Mouse (Mus musculus): ENCODE data around the gene Tgds. TPM values are rescaled to one million over a fixed set of nuclear protein-coding genes. Genes with fewer than 3 reads are reported as not detected.
"Not testable (repeated sequence)": the region's sequence is repeated elsewhere in the genome, so short reads cannot be mapped to it uniquely, and the experiment has no call there.

Gene Tgds
- total RNA-seq (2015): 22.9 and 23.3 TPM in 2 replicates
- total RNA-seq (2017): 20.2 TPM in 2 replicates

DNA sequence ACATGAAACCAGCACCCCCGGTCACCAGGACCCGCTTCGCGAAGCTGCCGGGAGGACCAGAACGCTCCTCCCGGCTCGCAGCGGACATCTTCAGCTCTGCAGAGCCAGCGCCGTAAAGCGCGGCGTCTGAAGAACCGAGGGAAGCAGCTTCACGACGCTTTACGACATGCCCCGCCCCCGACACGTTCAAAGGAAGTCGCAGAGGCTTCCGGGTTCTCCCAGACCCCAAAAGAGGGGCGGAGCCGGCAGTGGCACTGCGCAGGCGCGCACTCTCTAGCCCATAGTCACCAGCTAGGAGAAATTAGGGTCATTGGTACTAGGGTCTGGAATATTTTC lies at the start of gene Tgds:
Tgds (minus strand) TSS at position 114 of the 336 bp plus-strand sequence.
- ATAC-seq (replicated peaks; ENCODE audit: poor library complexity): peak; percentile 82

DNA sequence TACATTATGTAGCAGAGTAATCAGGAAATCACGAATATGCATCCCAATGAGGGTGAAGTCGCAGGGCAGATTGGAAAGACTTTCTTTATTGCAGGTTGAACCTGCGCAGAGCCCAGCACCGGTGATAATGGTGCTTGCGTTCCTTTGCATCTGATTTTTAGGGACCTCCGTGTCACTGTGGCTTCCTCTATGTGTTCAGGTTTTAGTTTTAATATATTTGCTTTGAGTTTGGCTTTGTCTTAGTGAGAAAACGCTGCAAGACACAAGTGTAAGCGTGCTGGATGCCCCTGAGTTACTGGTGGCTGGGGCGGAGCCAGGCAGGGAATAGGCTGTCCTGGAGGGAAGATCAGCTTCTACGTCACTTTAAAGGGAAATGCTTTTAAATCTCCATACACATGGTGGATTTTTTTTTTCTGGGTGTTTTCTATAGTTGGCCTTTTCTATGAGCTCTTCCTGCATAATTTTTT lies 48.2 kb upstream of the Tgds start:
- peak; percentile 70 for ATAC-seq (replicated peaks; ENCODE audit: poor library complexity)

DNA sequence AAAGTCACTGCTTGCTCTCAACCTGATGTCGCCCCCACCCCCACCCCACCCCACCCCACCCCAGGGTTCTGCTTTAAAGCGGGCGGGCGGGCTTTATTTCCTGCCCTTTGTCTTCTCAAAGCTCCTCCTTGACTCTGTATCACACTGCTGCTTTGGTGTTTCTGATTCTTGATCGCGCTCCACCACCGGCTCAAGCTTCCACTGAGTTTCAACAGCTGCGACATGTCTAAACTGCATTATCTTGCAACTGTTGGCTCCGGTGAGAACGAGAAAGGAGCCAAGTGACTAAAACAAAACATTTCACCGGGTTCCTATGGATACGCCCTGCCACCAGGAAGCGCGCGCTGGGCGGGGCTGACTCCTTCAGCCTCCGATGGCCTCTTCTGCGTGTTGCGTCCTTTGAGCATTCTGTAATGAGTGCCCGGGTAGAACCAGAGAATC lies 47.6 kb upstream of the Tgds start:
- ATAC-seq (replicated peaks; ENCODE audit: poor library complexity): peak; percentile 93

DNA sequence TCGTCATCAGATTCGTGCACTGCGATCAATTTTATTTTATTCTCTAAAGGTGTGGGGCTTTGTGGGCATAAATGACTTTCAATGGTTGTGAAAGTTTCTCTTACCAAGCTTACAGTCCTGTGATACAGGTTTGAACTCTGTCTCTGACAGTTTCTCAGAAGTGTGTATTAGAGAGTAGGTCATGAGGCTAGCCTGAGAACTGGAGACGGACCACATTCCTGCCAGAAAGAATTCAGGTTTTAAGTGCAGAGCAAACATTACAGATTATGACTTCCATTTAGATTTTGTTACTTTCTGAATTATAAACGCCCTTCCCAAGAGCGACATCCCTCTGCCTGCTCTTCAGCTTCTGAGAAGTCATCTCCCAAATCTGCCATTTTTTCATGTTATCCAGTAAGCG lies 47.1 kb upstream of the Tgds start:
- ATAC-seq (replicated peaks; ENCODE audit: poor library complexity): no peak

DNA sequence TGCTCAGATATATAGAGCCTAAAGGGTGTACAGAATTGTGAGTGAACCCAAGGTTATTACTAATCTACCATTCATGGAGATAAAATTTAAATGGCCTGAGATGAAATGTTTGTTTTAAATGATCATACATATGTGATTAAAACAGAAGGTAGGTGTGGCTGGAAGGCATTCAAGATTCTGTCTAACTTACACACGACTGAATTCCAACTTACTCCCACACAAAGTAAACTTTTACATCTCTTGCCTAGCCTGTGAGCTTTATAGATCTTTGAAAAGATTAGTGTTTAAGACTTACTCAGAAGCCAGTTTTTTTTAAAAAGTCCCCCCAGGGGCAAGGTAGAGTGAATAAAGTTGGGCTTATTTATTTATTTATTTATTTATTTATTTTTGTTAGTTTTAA lies 46.7 kb upstream of the Tgds start:
- no peak for ATAC-seq (replicated peaks; ENCODE audit: poor library complexity)

DNA sequence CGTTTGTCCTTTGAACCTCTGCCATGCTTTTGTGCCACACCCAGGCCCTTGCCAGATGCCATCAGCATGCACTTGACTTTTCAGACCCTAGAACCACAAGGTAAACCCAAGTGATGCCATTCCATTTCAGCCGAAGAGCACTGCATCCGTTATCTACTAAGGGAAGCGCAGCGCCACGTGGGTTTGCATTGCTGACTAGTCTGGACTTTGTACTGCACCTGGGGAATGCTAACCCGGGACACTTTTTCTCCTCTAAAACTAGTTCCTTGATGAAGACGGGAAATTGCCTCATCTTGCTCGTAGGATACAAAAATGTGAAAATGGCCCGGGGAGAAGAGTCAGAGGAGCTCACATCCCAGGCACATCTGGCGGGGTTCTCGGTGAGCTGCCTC lies 43.1 kb upstream of the Tgds start:
- no peak for ATAC-seq (replicated peaks; ENCODE audit: poor library complexity)

DNA sequence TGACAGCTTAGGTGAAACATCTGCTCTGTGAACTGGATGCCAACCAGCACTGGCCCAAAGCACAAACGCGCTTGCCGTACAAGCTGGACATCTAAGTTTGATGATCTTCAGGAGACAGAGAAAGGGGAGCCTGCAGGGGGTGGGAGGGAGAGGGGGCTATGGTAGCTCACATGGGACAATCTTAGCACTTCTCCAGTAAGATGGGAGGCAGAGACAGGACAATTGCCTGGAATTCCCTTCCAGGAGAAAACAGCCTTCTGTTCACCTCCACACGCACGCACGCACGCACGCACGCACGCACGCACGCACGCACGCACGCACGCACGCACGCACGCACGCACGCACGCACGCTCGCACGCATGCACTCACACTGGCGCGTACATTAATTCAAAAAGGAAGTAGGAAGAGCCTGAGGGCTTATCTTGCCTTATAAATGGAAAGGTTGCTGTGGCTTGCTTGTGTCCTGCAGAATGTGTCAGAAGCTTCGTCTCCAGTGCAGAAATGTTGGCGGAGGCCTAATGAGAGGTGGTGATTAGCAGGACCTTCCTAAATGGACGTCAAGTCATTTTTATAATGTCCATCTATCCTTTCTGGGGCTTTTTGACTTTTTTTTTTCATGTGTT lies 42.6 kb upstream of the Tgds start:
- no peak for ATAC-seq (replicated peaks; ENCODE audit: poor library complexity)

DNA sequence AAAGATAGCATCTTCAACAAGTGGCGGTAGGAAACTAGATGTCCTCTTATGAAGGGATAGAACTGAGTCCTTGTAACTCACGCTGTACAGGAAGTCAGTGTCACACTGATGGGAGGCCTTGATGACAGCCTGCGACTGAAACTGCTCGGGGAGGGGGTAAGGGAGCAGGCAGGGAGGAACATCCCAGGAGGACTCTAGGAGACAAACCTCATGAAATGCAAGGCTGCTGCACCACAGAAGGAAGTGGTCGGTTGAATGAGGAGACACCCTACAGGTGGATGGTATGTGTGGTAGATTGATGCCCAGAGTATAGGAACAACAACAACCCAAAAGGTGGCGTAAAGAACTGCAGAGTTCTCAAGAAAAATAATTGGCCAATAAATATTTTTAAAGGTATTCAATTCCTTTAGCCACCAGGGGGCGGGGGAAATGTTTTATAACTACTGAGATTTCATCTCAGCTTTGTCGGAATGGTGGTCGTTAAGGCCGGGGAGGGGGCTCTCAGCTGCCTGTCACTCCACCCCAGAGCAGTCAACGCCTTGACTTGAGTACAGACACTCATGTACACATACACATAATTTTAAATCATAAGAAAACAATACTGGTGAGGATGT lies 41.1 kb upstream of the Tgds start:
- peak; percentile 29; the same call in 1 of the 2 replicates for ATAC-seq (replicated peaks; ENCODE audit: poor library complexity)

DNA sequence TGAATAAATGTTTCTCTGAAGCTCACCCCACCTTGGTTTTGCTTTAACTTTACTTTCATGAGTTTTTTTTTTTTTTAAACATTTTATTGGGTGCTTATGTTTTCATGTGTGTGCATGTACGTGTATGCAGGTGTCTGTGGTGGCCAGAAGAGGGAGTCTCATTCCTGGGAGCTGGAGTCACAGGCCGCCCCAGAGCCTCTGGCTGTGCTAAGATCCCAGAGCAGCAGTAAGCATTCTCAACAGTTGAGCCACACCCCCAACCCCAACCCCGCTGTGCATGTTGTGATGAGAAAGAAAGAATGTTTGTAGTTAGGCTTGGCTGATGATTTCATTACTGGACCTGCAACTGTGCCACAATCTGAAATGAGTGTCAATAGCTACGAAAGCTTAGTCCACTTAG lies 36.2 kb upstream of the Tgds start:
- no peak for ATAC-seq (replicated peaks; ENCODE audit: poor library complexity)

DNA sequence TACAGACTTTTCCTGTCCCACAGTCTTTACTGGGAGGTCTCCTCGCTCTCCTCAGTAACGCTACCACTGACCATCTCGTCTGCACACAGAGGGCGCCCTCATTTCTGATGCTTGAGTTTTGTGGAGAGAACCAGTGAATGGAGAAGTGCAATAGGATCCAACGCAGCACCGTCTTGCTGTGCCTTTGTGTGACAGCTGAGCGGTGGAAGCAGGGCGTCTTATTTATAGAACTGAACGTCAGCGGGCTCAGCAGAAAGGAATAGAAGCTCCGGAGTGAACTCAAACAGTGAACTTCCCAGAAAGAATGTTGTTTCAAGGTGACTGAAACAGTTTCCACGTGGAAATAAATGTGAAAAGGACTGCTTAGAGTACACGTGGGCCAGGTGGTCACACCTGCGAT lies 30.1 kb upstream of the Tgds start:
- no peak for ATAC-seq (replicated peaks; ENCODE audit: poor library complexity)

DNA sequence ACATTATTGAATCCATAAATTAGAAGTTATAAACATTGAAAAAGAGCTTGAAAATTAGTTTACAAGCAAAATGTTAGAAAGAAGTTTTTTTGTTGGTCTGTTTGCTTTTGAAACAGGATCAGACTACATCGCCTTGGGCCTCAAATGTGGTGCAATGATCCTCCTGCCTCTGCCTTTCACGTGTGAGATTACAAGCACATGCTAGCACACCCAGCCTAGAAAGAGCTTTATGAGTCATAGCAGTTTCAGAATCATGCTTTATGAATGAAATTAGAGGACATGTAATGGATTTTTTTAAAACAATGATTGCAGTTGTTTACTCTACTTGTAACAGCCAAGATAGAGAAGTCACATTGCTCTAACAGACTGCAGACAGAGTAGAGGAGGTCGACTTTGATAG lies 29.2 kb upstream of the Tgds start:
- no peak for ATAC-seq (replicated peaks; ENCODE audit: poor library complexity)

DNA sequence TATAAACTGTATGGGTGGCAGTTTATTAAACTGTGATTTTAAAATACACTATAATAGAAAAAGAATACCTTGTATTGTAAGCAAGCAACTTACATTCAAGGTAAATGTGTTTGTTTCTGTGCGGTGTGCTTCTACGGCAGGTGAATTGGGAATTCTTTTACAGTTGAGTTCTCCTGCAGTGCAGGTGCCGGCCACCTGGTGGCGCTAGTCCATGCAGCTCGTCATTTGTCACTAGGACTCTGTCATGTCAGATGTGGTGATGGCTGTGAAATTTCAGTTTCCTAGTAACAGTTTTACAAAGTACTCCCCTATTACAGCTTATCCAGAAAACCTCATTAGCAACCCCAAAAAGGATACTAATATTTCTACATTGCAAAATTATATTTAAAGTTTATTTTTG lies 24.6 kb upstream of the Tgds start:
- peak; percentile 91 for ATAC-seq (replicated peaks; ENCODE audit: poor library complexity)

DNA sequence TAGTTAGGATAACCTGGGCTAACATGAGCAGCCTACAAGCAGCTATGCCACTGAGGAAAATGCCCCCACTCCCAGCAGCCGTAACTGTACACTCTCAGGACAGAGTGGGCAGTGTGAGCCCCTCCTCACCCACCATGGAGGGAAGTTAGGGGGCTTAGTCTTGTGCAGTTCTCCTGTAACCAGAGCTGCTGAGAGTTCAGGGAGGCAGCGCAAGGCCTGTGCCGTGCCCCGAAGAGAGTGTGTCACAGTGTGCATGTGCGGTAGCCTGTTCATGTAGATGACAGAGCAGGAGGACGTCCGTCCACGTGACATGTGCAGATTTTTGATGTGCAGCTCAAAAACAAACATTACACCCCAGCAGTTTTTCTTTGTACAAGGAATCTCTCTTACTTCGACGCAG lies 24.2 kb upstream of the Tgds start:
- ATAC-seq (replicated peaks; ENCODE audit: poor library complexity): no peak

DNA sequence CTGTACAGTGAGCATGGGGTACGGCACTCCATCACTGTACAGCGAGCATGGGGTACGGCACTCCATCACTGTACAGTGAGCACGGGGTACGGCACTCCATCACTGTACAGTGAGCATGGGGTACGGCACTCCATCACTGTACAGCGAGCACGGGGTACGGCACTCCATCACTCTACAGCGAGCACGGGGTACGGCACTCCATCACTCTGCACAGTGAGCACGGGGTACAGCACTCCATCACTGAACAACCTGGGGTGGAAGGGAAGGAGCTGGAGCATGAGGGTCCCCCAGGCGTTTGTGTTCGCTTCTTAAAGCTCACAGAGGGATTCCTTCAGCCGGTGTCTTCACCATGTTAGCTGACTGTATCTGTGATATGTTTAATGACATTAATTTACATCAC lies 23.5 kb upstream of the Tgds start:
- ATAC-seq (replicated peaks; ENCODE audit: poor library complexity): not testable (repeated sequence)

DNA sequence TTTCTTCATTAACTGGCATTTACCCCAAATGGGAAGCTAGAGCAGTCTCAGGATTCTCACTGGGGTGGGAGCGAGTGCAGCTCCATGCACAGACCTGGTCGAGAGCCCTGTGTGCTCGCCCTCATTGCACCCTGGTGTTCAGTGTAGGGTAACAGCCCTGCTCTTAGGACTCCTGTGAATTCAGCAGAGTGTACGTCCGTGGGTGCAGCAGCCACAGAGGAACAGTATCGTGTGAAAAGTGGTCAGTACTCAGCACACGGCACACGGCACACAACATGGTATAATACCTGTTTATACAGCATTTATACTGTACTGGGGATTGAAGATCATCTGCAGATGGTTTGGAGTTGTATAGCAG lies 19.7 kb upstream of the Tgds start:
- ATAC-seq (replicated peaks; ENCODE audit: poor library complexity): no peak

DNA sequence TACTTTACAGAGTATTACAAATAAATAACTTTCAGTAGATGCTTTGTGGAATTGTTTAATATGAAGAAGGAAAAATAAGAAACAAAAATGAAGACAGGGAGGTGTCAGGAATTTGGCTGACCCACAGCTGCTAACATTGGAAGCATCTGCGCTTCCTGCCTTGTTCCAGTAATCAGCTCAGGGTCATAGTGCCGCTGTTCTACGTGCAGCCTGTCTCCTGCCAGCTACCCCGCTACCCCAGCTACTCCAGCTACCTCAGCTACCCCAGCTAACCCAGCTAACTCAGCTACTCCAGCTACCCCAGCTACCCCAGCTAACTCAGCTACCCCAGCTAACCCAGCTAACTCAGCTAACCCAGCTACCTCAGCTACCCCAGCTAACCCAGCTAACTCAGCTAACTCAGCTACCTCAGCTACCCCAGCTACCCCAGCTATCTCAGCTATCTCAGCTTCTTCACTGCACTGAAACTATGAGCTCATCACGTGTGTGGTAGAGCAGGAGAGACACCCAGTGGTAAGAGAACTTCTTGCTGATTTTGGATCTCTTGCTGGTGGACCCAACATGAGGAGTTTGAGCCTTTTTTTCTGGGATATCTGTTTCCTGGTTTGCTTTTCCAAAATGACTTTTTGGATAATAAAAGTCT lies 19.2 kb upstream of the Tgds start:
- peak; percentile 72 for ATAC-seq (replicated peaks; ENCODE audit: poor library complexity)

DNA sequence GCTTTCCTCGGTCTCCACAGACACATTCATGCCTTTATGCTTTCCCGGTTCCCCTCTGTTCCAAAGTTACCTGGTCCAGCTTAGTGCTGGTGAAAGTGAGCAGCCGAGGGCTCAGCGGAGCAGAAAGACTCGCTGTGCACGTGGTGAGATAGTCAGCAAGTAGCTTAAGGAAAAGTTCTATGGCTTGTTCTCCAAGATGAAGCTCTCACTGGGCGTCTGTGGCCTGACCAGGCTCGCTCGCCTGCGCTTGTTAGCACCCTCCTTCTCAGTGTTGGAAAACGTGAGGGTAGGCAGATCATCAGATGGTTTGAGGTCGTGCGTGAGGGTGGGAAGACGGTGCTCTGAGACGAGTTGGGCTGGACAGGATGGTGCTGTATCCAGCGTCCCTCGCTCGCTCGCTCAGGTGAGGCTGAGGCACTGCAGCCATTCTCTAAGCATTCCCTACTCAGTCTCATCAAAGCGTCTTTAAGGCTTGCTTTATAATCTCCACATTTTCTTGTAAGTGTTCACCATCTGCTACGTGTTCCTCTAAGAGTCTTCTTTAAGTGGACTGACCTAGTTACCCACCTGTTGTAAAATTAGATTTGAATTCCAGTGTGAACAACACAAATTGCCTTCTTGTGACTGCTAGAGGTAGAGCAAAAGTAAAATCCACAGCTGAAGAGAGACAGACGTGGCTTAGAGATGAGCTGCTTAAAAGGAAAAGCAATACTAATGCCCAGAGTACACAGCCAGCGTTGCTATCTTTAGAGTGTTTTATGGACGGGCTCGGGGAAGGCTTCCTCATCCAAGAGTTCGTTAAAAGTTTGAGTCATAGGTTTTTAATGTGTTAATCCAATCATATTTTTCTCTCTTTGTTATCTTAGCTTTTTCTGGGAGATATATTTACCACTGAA lies 18.3 kb upstream of the Tgds start:
- no peak for ATAC-seq (replicated peaks; ENCODE audit: poor library complexity)

DNA sequence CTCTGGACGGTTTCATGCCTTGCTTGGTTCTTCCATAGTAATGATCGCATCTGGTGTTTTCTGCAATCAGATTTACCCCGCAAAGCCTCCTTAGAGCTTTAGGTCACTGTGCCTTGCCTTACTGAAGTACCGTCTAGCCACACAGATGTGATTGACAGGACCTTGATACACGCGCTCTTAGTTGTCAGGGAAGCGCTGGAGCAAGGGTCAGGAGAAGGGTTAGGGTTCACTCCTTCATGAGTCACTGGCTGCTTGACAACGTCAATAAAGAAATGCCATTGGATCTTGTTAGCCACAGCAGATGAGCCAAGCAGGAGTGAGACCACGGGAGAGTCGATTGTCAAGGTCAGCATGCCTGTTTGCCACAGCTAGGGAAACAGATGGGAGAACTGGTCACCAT lies 16.0 kb upstream of the Tgds start:
- no peak for ATAC-seq (replicated peaks; ENCODE audit: poor library complexity)

DNA sequence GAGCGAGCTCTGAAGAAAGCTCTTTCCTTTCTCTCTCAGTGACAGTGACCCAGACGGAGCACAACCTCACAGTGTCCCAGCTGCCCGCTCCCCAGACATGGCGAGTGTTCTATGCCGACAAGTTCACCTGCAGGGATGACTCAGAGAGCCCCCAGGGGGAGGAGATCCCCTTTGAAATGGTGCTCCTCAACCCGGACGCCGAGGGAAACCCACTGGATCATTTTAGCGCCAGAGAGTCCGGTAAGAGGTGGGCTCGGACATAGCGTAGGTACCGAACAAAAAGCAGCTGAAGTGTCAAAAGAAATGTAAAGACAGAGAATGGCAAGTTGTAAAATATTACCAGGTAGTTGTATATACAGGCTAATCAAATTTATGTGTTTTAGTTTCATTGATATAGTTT lies 15.5 kb upstream of the Tgds start:
- ATAC-seq (replicated peaks; ENCODE audit: poor library complexity): no peak

DNA sequence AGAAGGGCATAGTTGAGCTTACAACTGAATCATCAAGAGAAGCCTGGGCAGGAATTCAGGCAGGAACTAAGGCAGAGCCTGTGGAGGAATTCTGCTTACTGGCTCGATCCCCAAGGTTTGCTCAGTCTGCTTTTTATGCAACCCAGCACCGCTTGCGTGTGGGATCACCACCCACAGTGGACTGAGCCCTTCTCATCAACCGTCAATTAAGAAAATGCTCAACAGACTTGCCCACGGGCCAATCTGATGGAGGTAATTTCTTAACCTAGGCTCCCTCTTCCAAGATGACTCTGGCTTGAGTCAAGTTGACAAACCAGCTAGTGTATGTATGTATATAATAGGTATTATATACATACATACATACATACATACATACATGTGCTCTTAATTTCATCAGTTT lies 9.7 kb upstream of the Tgds start:
- ATAC-seq (replicated peaks; ENCODE audit: poor library complexity): no peak

DNA sequence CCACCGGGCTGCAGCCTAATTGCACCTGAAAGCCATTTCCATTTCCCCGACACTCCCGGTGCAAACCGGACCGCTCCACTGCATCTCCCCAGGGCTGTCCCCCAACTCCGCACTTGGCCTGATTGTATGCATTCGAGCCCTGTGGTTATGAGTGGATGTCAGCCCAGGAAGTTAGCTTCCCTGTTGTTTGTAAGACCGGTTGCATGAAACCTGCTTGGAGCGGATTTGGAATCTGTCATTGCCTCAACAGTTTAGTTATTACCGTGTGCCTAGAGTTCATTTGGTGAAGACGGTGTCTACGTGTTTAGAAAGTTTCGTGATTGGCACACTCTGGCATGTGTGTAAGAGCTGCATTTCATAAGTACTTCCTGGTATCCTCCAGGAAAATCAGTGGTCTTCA lies 4.9 kb upstream of the Tgds start:
- ATAC-seq (replicated peaks; ENCODE audit: poor library complexity): peak; percentile 24
